Mouse (Mus musculus) MEL (cell line): Measurements from ENCODE around the gene Zfp740. TPM values are rescaled to one million over a fixed set of nuclear protein-coding genes. Genes with fewer than 3 reads are reported as not detected.

Experiments
- DNase-seq: peaks from one replicate; pipeline ENCODE4 v3.0.0; 2011; ENCODE audit warnings: low read depth, low spot score
- H3K27ac ChIP-seq: 2 replicates; pipeline ENCODE4 v1.5.1; 2012; ENCODE audit warnings: low read depth, mild to moderate bottlenecking, control low read depth, low read length, moderate library complexity; ENCODE audit not compliant: control insufficient read depth
- H3K27me3 ChIP-seq, 2 experiments: fragments of 150-350 bp in 1 of 2; sonication (generic) in 1 of 2; 2 replicates each; pipeline ENCODE4 v1.6.1; 2012; ENCODE audit warnings: low read length in 2 of 2, mild to moderate bottlenecking in 2 of 2, improper control_type of control experiment in 1 of 2, moderate library complexity in 1 of 2; ENCODE audit not compliant: insufficient read depth in 2 of 2, control insufficient read depth in 1 of 2
- H3K36me3 ChIP-seq, 2 experiments: 2 replicates each; pipeline ENCODE4 v1.6.1; 2012 to 2014; ENCODE audit warnings: low read length in 2 of 2, improper control_type of control experiment in 1 of 2, inconsistent platforms in 1 of 2, mild to moderate bottlenecking in 1 of 2; ENCODE audit not compliant: insufficient read depth in 2 of 2, control insufficient read depth in 1 of 2
- H3K4me1 ChIP-seq, 2 experiments: fragments of 150-350 bp in 1 of 2; sonication (generic) in 1 of 2; 2 replicates each; pipeline ENCODE4 v1.6.1; 2012; ENCODE audit warnings: low read length in 2 of 2, improper control_type of control experiment in 1 of 2, mild to moderate bottlenecking in 1 of 2; ENCODE audit not compliant: insufficient read depth in 2 of 2, control insufficient read depth in 1 of 2
- H3K4me3 ChIP-seq, 2 experiments: fragments of 150-350 bp in 1 of 2; sonication (generic) in 1 of 2; 2 replicates each; pipeline ENCODE4 v1.5.1; 2012; ENCODE audit warnings: low read depth in 2 of 2, low read length in 2 of 2, mild to moderate bottlenecking in 2 of 2, moderate library complexity in 2 of 2, control low read depth in 1 of 2, improper control_type of control experiment in 1 of 2; ENCODE audit not compliant: control insufficient read depth in 1 of 2, insufficient read depth in 1 of 2
- H3K79me2 ChIP-seq: 2 replicates; pipeline ENCODE4 v1.6.1; 2012; ENCODE audit warnings: mild to moderate bottlenecking, low read length, moderate library complexity; ENCODE audit not compliant: control insufficient read depth, poor library complexity, insufficient read depth
- H3K9ac ChIP-seq: 2 replicates; pipeline ENCODE4 v1.6.1; 2012; ENCODE audit warnings: low read depth, mild to moderate bottlenecking, control low read depth, low read length, moderate library complexity; ENCODE audit not compliant: control insufficient read depth, poor library complexity, severe bottlenecking
- H3K9me3 ChIP-seq: fragments of 150-350 bp; sonication (generic); replicated peaks from 2 replicates; pipeline ENCODE4 v1.6.1; 2012; ENCODE audit warnings: mild to moderate bottlenecking, low read length, improper control_type of control experiment, moderate library complexity; ENCODE audit not compliant: insufficient read depth
- BHLHE40 ChIP-seq: IDR thresholded peaks from 2 replicates; pipeline ENCODE4 v1.6.1; 2012; ENCODE audit warnings: low read depth, mild to moderate bottlenecking, inconsistent platforms, low read length, improper control_type of control experiment, borderline replicate concordance
- CTCF ChIP-seq, 3 experiments: IDR thresholded peaks in 2 of 3; conservative IDR thresholded peaks in 1 of 3; 2 replicates each; pipeline ENCODE4 v1.5.1; 2011 to 2012; ENCODE audit warnings: low read length in 3 of 3, low read depth in 2 of 3, mild to moderate bottlenecking in 2 of 3, improper control_type of control experiment in 1 of 3, inconsistent platforms in 1 of 3, mixed read lengths in 1 of 3, moderate library complexity in 1 of 3; ENCODE audit not compliant: control insufficient read depth in 1 of 3, insufficient read depth in 1 of 3, poor library complexity in 1 of 3, severe bottlenecking in 1 of 3
- E2F4 ChIP-seq: IDR thresholded peaks from 2 replicates; pipeline ENCODE4 v1.6.1; 2011; ENCODE audit warnings: low read depth, low read length, improper control_type of control experiment, borderline replicate concordance
- ELF1 ChIP-seq: IDR thresholded peaks from 2 replicates; pipeline ENCODE4 v1.6.1; 2014; ENCODE audit warnings: low read depth, mild to moderate bottlenecking, inconsistent platforms, low read length, improper control_type of control experiment, moderate library complexity
- GATA1 ChIP-seq: IDR thresholded peaks from 2 replicates; pipeline ENCODE4 v1.6.1; 2011; ENCODE audit warnings: low read depth, low read length, improper control_type of control experiment
- HCFC1 ChIP-seq: IDR thresholded peaks from 2 replicates; pipeline ENCODE4 v1.6.1; 2012; ENCODE audit warnings: low read depth, mild to moderate bottlenecking, inconsistent platforms, low read length, improper control_type of control experiment, moderate library complexity
- MAZ ChIP-seq: IDR thresholded peaks from 2 replicates; pipeline ENCODE4 v1.6.1; 2012; ENCODE audit warnings: low read depth, mild to moderate bottlenecking, inconsistent platforms, low read length, improper control_type of control experiment
- MYB ChIP-seq: IDR thresholded peaks from 2 replicates; pipeline ENCODE4 v1.6.1; 2011; ENCODE audit warnings: mild to moderate bottlenecking, low read depth, low read length, improper control_type of control experiment
- POLR2AphosphoS2 ChIP-seq: IDR thresholded peaks from 2 replicates; pipeline ENCODE4 v1.6.1; 2011; ENCODE audit warnings: low read length, improper control_type of control experiment
- POLR2AphosphoS5 ChIP-seq: IDR thresholded peaks from 2 replicates; pipeline ENCODE4 v1.6.1; 2012; ENCODE audit warnings: low read depth, borderline replicate concordance, mild to moderate bottlenecking, inconsistent platforms, low read length, moderate library complexity, mixed read lengths
- RAD21 ChIP-seq: IDR thresholded peaks from 2 replicates; pipeline ENCODE4 v1.6.1; 2011; ENCODE audit warnings: mild to moderate bottlenecking, low read depth, low read length, improper control_type of control experiment
- SMC3 ChIP-seq: IDR thresholded peaks from 2 replicates; pipeline ENCODE4 v1.6.1; 2011; ENCODE audit warnings: low read depth, low read length, improper control_type of control experiment
- TAL1 ChIP-seq: IDR thresholded peaks from 2 replicates; pipeline ENCODE4 v1.6.1; 2012; ENCODE audit warnings: mild to moderate bottlenecking, inconsistent platforms, low read length, moderate library complexity, mixed read lengths
- UBTF ChIP-seq: IDR thresholded peaks from 2 replicates; pipeline ENCODE4 v1.6.1; 2012; ENCODE audit warnings: low read depth, mild to moderate bottlenecking, inconsistent platforms, low read length, improper control_type of control experiment, moderate library complexity, borderline replicate concordance; ENCODE audit not compliant: insufficient read depth
- ZC3H11A ChIP-seq: IDR thresholded peaks from 2 replicates; pipeline ENCODE4 v1.6.1; 2012; ENCODE audit warnings: low read depth, mild to moderate bottlenecking, inconsistent platforms, low read length, improper control_type of control experiment
- ZKSCAN1 ChIP-seq: IDR thresholded peaks from 2 replicates; pipeline ENCODE4 v1.6.1; 2012; ENCODE audit warnings: low read depth, mild to moderate bottlenecking, inconsistent platforms, low read length, improper control_type of control experiment, moderate library complexity
- polyA plus RNA-seq, 2 experiments: library from polyadenylated mRNA; stranded (reverse) in 1 of 2; unstranded in 1 of 2; fragments of >175 nt in 1 of 2; fragments of >200 nt in 1 of 2; gene quantifications; 2 replicates each; pipeline versions ENCODE4 v1.2.1 to v1.2.4; 2012; ENCODE audit warnings: low replicate concordance in 2 of 2, low read depth in 1 of 2; ENCODE audit not compliant: insufficient read length in 2 of 2, insufficient read depth in 1 of 2, missing spikeins in 1 of 2
- total RNA-seq: library from RNA; depleted of rRNA; stranded (reverse); fragments of 300-350 nt; gene quantifications from 2 replicates; pipeline ENCODE4 v1.2.3, GENCODE M21; 2012

Gene Zfp740
- total and polyA plus RNA-seq, 3 experiments: 39.9 to 50.1 TPM; not detected in 1

DNA sequence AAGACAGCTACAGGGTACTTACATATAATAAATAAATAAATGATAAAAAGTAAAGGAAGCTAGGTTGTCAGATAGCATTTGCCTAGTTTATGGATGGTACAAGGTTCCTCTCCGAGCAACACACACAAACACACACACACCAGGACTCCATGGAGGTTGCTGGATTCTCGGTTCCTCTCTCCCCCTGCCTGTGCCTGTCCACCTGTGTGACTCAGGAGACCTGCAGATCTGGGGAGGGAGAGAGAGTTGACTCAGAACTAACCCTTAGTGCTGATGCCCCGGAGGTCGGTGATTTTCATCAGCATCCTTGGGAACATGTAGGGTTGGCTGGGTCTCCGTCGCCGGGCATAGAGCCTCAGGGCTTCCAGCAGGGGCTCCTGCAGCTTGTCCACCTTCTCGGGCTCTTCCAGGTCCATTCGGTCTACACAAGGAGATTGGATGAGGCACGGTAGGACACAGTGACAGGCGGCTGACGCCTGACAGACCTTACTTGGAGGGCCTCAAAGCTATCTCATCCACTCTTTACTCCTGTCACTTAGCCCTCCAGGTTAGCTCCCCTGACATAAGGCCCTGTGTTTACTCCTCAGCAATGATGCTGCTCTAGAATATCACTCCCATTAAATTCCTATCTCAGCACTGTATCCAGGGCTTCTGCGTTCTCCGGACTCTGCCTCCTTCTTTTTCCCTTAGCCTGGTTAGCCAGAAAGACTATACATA lies 35.7 kb downstream of the Zfp740 start (continued):
- no peak for TF ChIP-seq ZKSCAN1
- no peak for TF ChIP-seq MAZ

- TF ChIP-seq ZC3H11A (peak; percentile 94), CTCF (IDR thresholded peaks at IDR 0.05 in 2 of 3, conservative IDR thresholded peaks at IDR 0.05 in 1 of 3; ENCODE audit: control insufficient read depth in 1 of 3, insufficient read depth in 1 of 3, low read depth in 2 of 3, low read length in 3 of 3, poor library complexity in 1 of 3, severe bottlenecking in 1 of 3) (peak; percentile 92 to 98 (median 96)), GATA1 (peak; percentile 62), RAD21 (peak; percentile 92), ELF1 (0 out of 2 replicates have a peak, but pooled peaks have one; percentile 12), E2F4 (no peak), BHLHE40 (no peak), TAL1 (no peak), HCFC1 (no peak), POLR2AphosphoS2 (no peak), POLR2AphosphoS5 (no peak), SMC3 (peak; percentile 97), UBTF (no peak), MYB (no peak)
- no peak overlapping the region for H3K27ac ChIP-seq
- DNase-seq: peak; percentile 81
- no peak overlapping the region for H3K4me3 ChIP-seq
- H3K36me3 ChIP-seq: peaks cover 0 to 3% of the 10 kb centered on the region in 2 experiments; a peak in 2 of 4 replicates
- no peaks in the 10 kb centered on the region for H3K79me2 ChIP-seq
- peaks cover 0 to 14% of the 10 kb centered on the region in 2 experiments; a peak in 3 of 4 replicates for H3K4me1 ChIP-seq
- peaks cover 0 to 1% of the 10 kb centered on the region in 2 experiments; a peak in 2 of 4 replicates for H3K27me3 ChIP-seq
- no peaks in the 10 kb centered on the region for H3K9me3 ChIP-seq
- H3K9ac ChIP-seq: no peak overlapping the region
Measured at GRCm38 (mm10) chr15:102239260-102239590, 36.2 kb downstream of the Zfp740 start.

DNA sequence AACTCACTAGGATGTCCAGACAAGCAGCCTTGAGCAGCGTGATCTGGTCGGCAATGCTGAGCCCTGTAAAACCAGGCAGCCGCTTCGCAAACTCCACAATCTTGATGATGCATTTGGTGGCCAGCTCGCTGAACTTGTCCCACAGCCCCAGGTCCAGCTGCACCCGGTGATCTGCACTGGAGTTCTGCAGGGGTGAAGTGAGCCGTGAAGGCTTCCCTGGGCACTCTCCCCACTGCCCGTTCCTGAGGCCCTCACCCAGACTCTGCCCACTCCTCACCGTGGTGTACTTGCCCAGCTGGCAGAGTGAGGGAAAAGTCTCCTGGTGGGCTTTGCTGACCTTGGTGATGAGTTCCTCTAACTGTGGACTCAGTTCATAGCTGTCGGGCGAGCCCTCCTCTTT lies 36.8 kb downstream of the Zfp740 start:
- H3K9me3 ChIP-seq: no peaks in the 10 kb centered on the region
- TF ChIP-seq BHLHE40 (no peak), HCFC1 (no peak)
- H3K9ac ChIP-seq: no peak overlapping the region
- H3K4me3 ChIP-seq: no peak overlapping the region
- DNase-seq: no peak
- peaks cover under 1 to 3% of the 10 kb centered on the region in 2 experiments; a peak in 3 of 4 replicates for H3K27me3 ChIP-seq
- H3K79me2 ChIP-seq: no peaks in the 10 kb centered on the region
- H3K36me3 ChIP-seq: peaks cover 0 to 7% of the 10 kb centered on the region in 2 experiments; a peak in 2 of 4 replicates
- H3K27ac ChIP-seq: no peak overlapping the region
- H3K4me1 ChIP-seq: peaks cover 0 to 14% of the 10 kb centered on the region in 2 experiments; a peak in 3 of 4 replicates
